Mouse (Mus musculus) limb, embryonic 12.5 days (tissue): Measurements from ENCODE around the gene Tenm2. TPM values are rescaled to one million over a fixed set of nuclear protein-coding genes. Genes with fewer than 3 reads are reported as not detected.

Source experiments
- ATAC-seq: fragments of 200-750 bp; cut with Nextera tagmentation; 2 replicates; pipeline ENCODE4 v1.8.0; 2017; ENCODE audit warnings: low read depth, moderate TSS enrichment; ENCODE audit not compliant: insufficient number of reproducible peaks, insufficient read depth, low FRiP score, low TSS enrichment
- H3K27ac ChIP-seq: fragments of 300-500 bp; sonication (generic); 2 replicates; pipeline ENCODE4 v1.5.1; 2016; ENCODE audit warnings: mild to moderate bottlenecking, moderate library complexity
- H3K27me3 ChIP-seq: fragments of 300-500 bp; sonication (generic); 2 replicates; pipeline ENCODE4 v1.6.1; 2016; ENCODE audit warnings: mild to moderate bottlenecking, moderate library complexity
- H3K36me3 ChIP-seq: fragments of 300-500 bp; sonication (generic); 2 replicates; pipeline ENCODE4 v1.6.1; 2016; ENCODE audit warnings: mild to moderate bottlenecking, moderate library complexity
- H3K4me1 ChIP-seq: fragments of 300-500 bp; sonication (generic); replicated peaks from 2 replicates; pipeline ENCODE4 v1.6.1; 2016
- H3K4me2 ChIP-seq: fragments of 300-500 bp; sonication (generic); 2 replicates; pipeline ENCODE4 v1.6.1; 2016; ENCODE audit warnings: mild to moderate bottlenecking, moderate library complexity
- H3K4me3 ChIP-seq: fragments of 300-500 bp; sonication (generic); replicated peaks from 2 replicates; pipeline ENCODE4 v1.5.1; 2016; ENCODE audit warnings: mild to moderate bottlenecking
- H3K9ac ChIP-seq: fragments of 300-500 bp; sonication (generic); replicated peaks from 2 replicates; pipeline ENCODE4 v1.6.1; 2016; ENCODE audit warnings: mild to moderate bottlenecking, moderate library complexity
- H3K9me3 ChIP-seq: fragments of 300-500 bp; sonication (generic); 2 replicates; pipeline ENCODE4 v1.6.1; 2016; ENCODE audit warnings: mild to moderate bottlenecking, moderate library complexity
- WGBS: fragments of 180-500 bp; shearing (Covaris S2); methylation state at CpG from one replicate; pipeline ENCODE4 v1.1.7; 2016; 5-methylcytosine and 5-hydroxymethylcytosine counted together
- polyA plus RNA-seq: library from polyadenylated mRNA; unstranded; fragments of >200 nt; fragmentation: Nextera tagmentation; extraction: Ambion mirVana; gene quantifications from 2 replicates; pipeline ENCODE4 v1.2.1, GENCODE M21; 2016

Tenm2 gene
- polyA plus RNA-seq, 1 experiment from 2014 or later = 0.94 TPM

- peak; percentile 66; the same call in 1 of the 2 replicates for ATAC-seq
Observed at GRCm38 (mm10) chr11:36009281-36010208, 1226.2 kb downstream of the Tenm2 start.

GRCm38 (mm10) chr11:36002900-36003299 is 1232.9 kb downstream of the Tenm2 start:
- H3K36me3 ChIP-seq = no peaks in the 10 kb centered on the region
- no peak overlapping the region for H3K9ac ChIP-seq
- no peaks in the 10 kb centered on the region for H3K9me3 ChIP-seq
- no peak overlapping the region for H3K27ac ChIP-seq
- H3K27me3 ChIP-seq = peaks cover 67% of the 10 kb centered on the region
- 44% methylated on average over 4 of the region's 4 CpGs for WGBS
- peaks cover 15% of the 10 kb centered on the region; the same call in 1 of the 2 replicates for H3K4me1 ChIP-seq
- no peak overlapping the region for H3K4me3 ChIP-seq
- H3K4me2 ChIP-seq = no peak overlapping the region
- no peak for ATAC-seq

More at GRCm38 (mm10) chr11:36009281-36010208, 1226.2 kb downstream of the Tenm2 start:
- Histone ChIP-seq H3K9me3 (no peaks in the 10 kb centered on the region), H3K27ac (no peak overlapping the region), H3K9ac (no peak overlapping the region), H3K27me3 (peaks cover 20% of the 10 kb centered on the region), H3K4me1 (peaks cover 9% of the 10 kb centered on the region), H3K4me2 (no peak overlapping the region; the same call in 1 of the 2 replicates), H3K4me3 (no peak overlapping the region), H3K36me3 (no peaks in the 10 kb centered on the region)
- WGBS = 44% methylated on average over 11 of the region's 11 CpGs

DNA sequence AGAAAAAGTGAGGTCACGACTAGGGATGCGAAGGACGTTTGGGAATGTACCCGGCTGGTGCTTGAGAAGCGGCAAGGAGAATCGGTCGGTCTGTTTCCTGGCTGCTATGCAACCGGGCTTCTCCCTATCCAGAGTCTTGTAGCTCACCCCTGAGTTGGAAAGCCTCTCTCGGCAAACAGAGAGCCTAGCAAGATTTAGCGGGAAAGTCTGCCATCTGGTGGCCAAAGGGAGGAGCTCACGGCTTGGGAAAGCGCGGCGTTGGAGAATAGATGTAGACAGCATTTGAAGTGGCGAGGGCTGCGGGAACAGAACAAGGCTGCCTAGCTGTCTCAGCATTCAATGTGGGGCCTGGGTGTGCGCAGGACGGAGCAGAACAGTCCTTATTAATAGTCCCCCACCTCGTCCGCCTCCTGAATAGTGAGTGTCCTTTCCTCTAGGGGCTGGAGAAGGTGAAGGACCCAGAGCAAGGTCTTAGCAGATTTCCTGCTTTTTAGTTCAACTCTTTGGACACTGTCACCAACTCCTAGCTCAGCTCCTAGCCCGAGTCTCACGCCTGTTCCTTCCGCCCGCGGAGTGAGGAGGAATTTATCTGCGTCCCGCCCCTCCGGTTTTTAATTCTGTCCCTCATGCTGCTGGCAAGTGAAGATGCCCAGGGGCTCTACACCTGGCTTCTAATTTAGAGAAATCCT is 1234.3 kb downstream of the Tenm2 start:
- H3K36me3 ChIP-seq = no peaks in the 10 kb centered on the region
- peak overlapping the region; percentile 26 for H3K4me3 ChIP-seq
- peaks cover 16% of the 10 kb centered on the region; the same call in 1 of the 2 replicates for H3K4me1 ChIP-seq
- WGBS = 5% methylated on average over 28 of the region's 28 CpGs
- 0 out of 2 replicates have a peak overlapping the region, but pooled peaks have one; percentile 27 for H3K9ac ChIP-seq
- H3K27me3 ChIP-seq = peaks cover 68% of the 10 kb centered on the region
- no peak overlapping the region for H3K27ac ChIP-seq
- H3K9me3 ChIP-seq = no peaks in the 10 kb centered on the region
- peak overlapping the region; percentile 50 for H3K4me2 ChIP-seq
- peak; percentile 81 for ATAC-seq

DNA sequence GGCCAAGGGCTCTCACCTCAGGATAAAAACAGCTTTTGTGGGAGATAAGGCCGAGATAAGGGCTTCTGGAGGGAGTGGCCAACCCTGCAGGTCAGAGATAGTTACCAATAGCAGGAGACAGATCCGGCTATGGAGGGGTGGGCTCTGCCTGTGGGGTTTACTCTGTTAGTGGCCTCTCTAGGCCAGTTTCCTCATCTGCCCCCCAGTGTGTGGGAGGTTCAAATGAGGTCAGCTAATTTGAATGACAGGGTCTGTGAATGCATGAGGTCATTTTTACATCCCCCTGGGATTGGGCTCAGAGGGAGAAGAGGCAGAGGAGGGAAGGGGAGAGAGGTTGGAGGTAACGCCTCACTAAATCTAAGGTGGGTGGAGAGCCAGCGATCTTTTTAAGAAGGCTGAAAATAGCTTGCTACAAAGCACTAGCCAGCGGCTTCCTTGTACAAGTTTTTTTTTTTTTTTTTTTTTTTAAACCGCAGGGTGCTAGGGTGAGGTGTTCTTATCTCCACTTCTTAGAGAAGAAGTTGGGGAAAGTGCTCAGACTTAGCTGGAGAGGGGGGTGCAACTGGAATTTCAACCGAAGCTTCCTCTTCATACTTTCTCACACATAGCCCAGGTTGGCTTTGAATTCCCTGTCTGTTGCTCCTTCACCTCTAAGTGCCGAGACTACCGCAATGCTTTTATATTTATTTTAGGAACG is 1235.0 kb downstream of the Tenm2 start:
- peak overlapping the region; percentile 26 for H3K4me3 ChIP-seq
- WGBS = 4% methylated on average over 10 of the region's 10 CpGs

DNA sequence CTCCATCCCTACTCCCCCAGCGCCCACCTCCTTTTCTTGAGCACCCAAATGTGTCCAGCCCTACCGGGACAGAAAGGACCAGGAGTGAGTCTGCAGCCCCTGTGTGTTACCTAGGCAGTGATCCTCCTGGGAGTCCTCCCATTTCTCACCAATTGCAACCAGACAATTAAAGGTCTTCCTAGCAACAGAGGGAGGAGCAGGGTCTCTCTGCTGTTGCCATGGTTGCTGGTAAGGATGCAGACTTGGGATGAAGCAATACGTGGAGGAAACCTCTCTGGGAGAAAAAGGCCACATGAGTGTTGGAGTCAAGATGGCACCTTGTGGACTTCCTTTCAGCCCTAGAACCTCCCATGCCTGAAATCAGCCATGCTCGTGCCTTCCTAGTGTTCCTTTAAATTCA is 1235.7 kb downstream of the Tenm2 start:
- Histone ChIP-seq H3K4me2 (no peak overlapping the region), H3K9me3 (no peaks in the 10 kb centered on the region), H3K27ac (no peak overlapping the region), H3K9ac (no peak overlapping the region), H3K4me3 (no peak overlapping the region), H3K36me3 (no peaks in the 10 kb centered on the region), H3K4me1 (peaks cover 16% of the 10 kb centered on the region; the same call in 1 of the 2 replicates), H3K27me3 (peaks cover 62% of the 10 kb centered on the region)
- WGBS = 9% methylated on average over 4 of the region's 4 CpGs
- ATAC-seq = no peak

More for the DNA sequence above, 1235.0 kb downstream of the Tenm2 start:
- Histone ChIP-seq H3K9me3 (no peaks in the 10 kb centered on the region), H3K36me3 (no peaks in the 10 kb centered on the region), H3K27ac (no peak overlapping the region), H3K9ac (no peak overlapping the region), H3K4me1 (peaks cover 16% of the 10 kb centered on the region; the same call in 1 of the 2 replicates), H3K4me2 (peak overlapping the region; percentile 50), H3K27me3 (peaks cover 68% of the 10 kb centered on the region)
- no peak for ATAC-seq

- H3K36me3 ChIP-seq = no peaks in the 10 kb centered on the region
- H3K27me3 ChIP-seq = peaks cover 43% of the 10 kb centered on the region
- 67% methylated on average over 12 of the region's 12 CpGs for WGBS
- H3K4me3 ChIP-seq = no peak overlapping the region
- H3K9ac ChIP-seq = no peak overlapping the region
- no peak for ATAC-seq
- no peak overlapping the region for H3K27ac ChIP-seq
- no peaks in the 10 kb centered on the region for H3K9me3 ChIP-seq
- H3K4me1 ChIP-seq = peaks cover 16% of the 10 kb centered on the region; the same call in 1 of the 2 replicates
- H3K4me2 ChIP-seq = no peak overlapping the region
Observed at GRCm38 (mm10) chr11:35998048-35998447, 1237.7 kb downstream of the Tenm2 start.

- H3K9me3 ChIP-seq = no peaks in the 10 kb centered on the region
- no peak overlapping the region for H3K27ac ChIP-seq
- ATAC-seq = no peak
- H3K27me3 ChIP-seq = peaks cover 25% of the 10 kb centered on the region
- H3K36me3 ChIP-seq = no peaks in the 10 kb centered on the region
- no peak overlapping the region for H3K4me2 ChIP-seq
- no peak overlapping the region for H3K9ac ChIP-seq
- no peak overlapping the region for H3K4me3 ChIP-seq
- 0 out of 2 replicates have a peak, but pooled peaks cover 8% of the 10 kb centered on the region for H3K4me1 ChIP-seq
Observed at GRCm38 (mm10) chr11:35995310-35995709, 1240.5 kb downstream of the Tenm2 start.

DNA sequence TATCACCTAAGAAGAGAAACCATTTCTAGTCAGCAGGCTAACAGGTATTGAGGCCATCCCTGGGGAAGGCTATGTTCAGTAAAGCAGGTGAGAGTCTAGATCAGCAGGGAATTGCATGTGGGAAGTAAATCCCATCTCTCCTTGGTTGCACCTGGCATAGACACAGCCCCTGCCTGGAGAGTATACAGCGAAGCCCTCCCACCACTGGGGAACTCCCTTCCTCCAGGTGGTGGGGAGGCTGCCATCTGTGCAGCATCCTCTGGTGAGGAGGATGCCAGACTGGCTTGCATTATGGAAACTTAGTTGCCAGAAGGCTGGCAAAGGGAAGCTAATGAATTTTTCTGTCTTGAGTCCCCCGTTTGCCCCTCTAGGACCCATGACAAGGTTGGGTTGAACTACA is 1243.9 kb downstream of the Tenm2 start:
- no peaks in the 10 kb centered on the region for H3K4me1 ChIP-seq
- WGBS = 76% methylated on average over 2 of the region's 2 CpGs
- H3K36me3 ChIP-seq = no peaks in the 10 kb centered on the region
- H3K9me3 ChIP-seq = no peaks in the 10 kb centered on the region
- H3K27ac ChIP-seq = no peak overlapping the region
- no peak overlapping the region for H3K4me3 ChIP-seq
- H3K9ac ChIP-seq = no peak overlapping the region
- no peak overlapping the region for H3K4me2 ChIP-seq
- ATAC-seq = no peak
- H3K27me3 ChIP-seq = peaks cover 2% of the 10 kb centered on the region; the same call in 1 of the 2 replicates

GRCm38 (mm10) chr11:35989967-35990366 is 1245.8 kb downstream of the Tenm2 start:
- peaks cover 17% of the 10 kb centered on the region for H3K27me3 ChIP-seq
- WGBS = 72% methylated on average over 4 of the region's 4 CpGs
- H3K9me3 ChIP-seq = no peaks in the 10 kb centered on the region
- H3K36me3 ChIP-seq = no peaks in the 10 kb centered on the region
- H3K27ac ChIP-seq = no peak overlapping the region
- H3K4me3 ChIP-seq = no peak overlapping the region
- no peak overlapping the region for H3K4me2 ChIP-seq
- no peak overlapping the region for H3K9ac ChIP-seq
- ATAC-seq = no peak
- H3K4me1 ChIP-seq = peaks cover 10% of the 10 kb centered on the region

DNA sequence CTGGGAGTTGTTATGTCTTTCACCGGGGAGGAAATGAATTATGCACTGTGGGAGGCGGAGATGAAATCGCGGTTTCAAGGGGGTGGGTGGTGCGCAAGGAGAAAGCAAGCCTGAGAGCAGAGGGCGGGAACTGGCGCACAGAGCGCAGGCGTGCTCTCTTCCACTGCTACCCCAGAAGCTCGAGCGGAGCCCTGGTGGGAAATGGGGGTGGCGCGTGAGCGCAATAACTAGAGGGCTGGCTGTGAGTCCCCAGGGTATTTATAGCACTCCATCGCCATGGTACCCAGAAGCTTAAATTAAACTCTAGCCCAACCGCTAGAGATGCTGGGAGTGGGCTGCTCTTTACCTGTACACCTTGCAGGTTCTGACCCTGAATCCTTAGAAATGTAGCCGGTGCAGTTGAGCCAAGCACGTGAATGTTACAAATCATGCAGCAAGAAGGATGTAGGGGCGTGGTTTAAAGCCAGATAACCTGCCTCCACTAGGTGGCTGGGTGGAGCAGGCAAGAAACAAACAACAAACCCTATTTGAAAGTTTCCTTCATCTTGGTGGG is 1249.8 kb downstream of the Tenm2 start:
- no peak overlapping the region for H3K27ac ChIP-seq
- H3K9me3 ChIP-seq = no peaks in the 10 kb centered on the region
- peaks cover 10% of the 10 kb centered on the region for H3K4me1 ChIP-seq
- under 1% methylated on average over 19 of the region's 19 CpGs for WGBS
- peaks cover 45% of the 10 kb centered on the region for H3K27me3 ChIP-seq
- no peak; the same call in 1 of the 2 replicates for ATAC-seq
- no peaks in the 10 kb centered on the region for H3K36me3 ChIP-seq
- H3K4me3 ChIP-seq = peak overlapping the region; percentile 19
- H3K4me2 ChIP-seq = peak overlapping the region; percentile 58
- no peak overlapping the region for H3K9ac ChIP-seq
